ENCODE assay signal across 8 mouse cellular contexts in the genomic region with DNA sequence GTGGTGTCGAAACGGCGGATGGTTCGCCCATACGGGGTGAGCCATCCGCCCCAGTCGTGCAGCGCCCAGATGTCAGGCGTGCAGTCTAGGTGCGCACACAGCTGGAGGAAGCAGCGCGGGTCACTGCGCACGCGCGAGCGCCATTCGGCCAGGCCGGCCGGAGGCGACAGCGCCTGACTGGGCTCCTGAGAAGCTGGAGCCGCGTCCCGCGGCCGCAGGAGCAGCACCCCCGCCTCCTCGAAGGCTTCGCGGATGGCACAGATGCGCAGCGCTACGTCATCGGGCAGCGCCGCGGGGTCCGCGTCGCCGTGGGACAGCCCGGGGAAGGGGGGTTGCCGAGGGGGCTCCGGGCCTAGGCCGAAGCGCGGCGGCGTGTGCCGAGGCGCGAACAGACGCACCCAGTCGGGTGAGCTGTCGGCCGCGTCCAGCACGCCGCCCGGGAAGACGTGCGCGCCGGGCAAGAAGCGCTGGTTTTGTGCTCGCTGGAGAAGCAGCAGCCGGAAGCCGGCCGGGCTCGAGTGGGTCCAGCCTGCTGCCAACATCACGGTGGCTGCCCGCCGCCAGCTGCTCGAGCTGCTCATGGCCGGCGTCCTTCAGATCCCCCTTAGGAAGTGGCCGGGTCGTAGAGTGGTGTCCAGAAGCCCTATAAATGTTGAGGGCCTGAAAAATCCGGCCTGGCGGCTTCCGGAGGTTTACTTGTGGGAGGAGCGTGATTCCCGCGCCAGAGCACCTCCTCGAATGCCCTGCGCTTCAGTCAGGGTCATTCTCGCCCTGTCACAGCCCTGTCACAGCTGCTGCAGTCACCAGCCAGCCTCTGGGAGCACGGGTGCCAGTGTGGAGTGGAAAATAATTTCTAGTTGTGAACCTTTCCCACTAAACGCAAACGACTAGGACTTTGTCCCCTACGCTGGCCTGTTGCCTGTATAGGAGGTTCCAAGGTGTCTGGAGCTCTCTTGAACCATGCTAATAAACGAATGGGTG. TPM values are rescaled to one million over a fixed set of nuclear protein-coding genes. Genes with fewer than 3 reads are reported as not detected.
DNase-seq lines count a peak whose midpoint lies in the region; ATAC-seq lines count a peak whose summit lies in the region.

No protein-coding gene starts in this region.

- ATAC-seq in hindbrain, embryonic 13.5 days (ENCODE audit: low FRiP score) = peak; percentile 95

- peaks cover 10% of the 10 kb centered on the region for H3K36me3 ChIP-seq in hindbrain, embryonic 13.5 days

- H3K4me1 ChIP-seq in hindbrain, embryonic 13.5 days (replicated peaks) = peaks cover 17% of the 10 kb centered on the region

- under 1% methylated on average over 92 of the region's 93 CpGs for WGBS in hindbrain, embryonic 13.5 days

- peak overlapping the region; percentile 74 for H3K4me3 ChIP-seq in hindbrain, embryonic 13.5 days

- no peaks in the 10 kb centered on the region for H3K9me3 ChIP-seq in hindbrain, embryonic 13.5 days

- DNase-seq in Muller cell, postnatal 12 days (ENCODE audit: inconsistent ontology term) = peak; percentile 94
- DNase-seq in cerebellum, adult 9-11 months = peak; percentile 89
- peak; percentile 85 to 90 for DNase-seq in frontal cortex, postnatal 10 days (ENCODE audit: low spot score in 2 of 2)
- DNase-seq in layer of hippocampus, postnatal 25 days (ENCODE audit: extremely low spot score in 1 of 2, low spot score in 1 of 2) = peak; percentile 79 to 95
- DNase-seq in lung, postnatal 25 days (ENCODE audit: low spot score) = peak; percentile 83
- DNase-seq in retina, embryonic 14.5 days (ENCODE audit: low spot score) = peak; percentile 90
- peak; percentile 91 for DNase-seq in thymus, postnatal 4 days

- H3K9ac ChIP-seq in hindbrain, embryonic 13.5 days = peak overlapping the region; percentile 92

- no peaks in the 10 kb centered on the region for H3K27me3 ChIP-seq in hindbrain, embryonic 13.5 days

- peak overlapping the region; percentile 83 for H3K4me2 ChIP-seq in hindbrain, embryonic 13.5 days

- peak overlapping the region; percentile 96 for H3K27ac ChIP-seq in hindbrain, embryonic 13.5 days

RNA-seq across cellular contexts. Expression of gene Nudt19, which starts 0.6 kb away (rescaled TPM):
- polyA plus RNA-seq in hindbrain, embryonic 13.5 days (2015; fragmentation: Nextera tagmentation; extraction: Ambion mirVana) = 72.4 and 75.0 TPM in 2 replicates
- 10 to 100 TPM; 65.8 to 73.0 TPM for total RNA-seq in layer of hippocampus, postnatal 25 days (2021)

RNA-seq across cellular contexts. Expression of gene Tdrd12, which starts 18.0 kb away (rescaled TPM):
- 0.43 and 0.61 TPM in 2 replicates for polyA plus RNA-seq in hindbrain, embryonic 13.5 days (2015; fragmentation: Nextera tagmentation; extraction: Ambion mirVana)
- total RNA-seq in layer of hippocampus, postnatal 25 days (2021) = under 1 TPM; 0.39 to 0.89 TPM

RNA-seq across cellular contexts. Expression of gene Rgs9bp, which starts 29.9 kb away (rescaled TPM):
- 0.05 and 0.10 TPM in 2 replicates for polyA plus RNA-seq in hindbrain, embryonic 13.5 days (2015; fragmentation: Nextera tagmentation; extraction: Ambion mirVana)
- under 1 TPM; 0.30 to 0.31 TPM for total RNA-seq in layer of hippocampus, postnatal 25 days (2021)

RNA-seq across cellular contexts. Expression of gene Ankrd27, which starts 30.5 kb away (rescaled TPM):
- polyA plus RNA-seq in hindbrain, embryonic 13.5 days (2015; fragmentation: Nextera tagmentation; extraction: Ambion mirVana) = 18.5 and 19.2 TPM in 2 replicates
- total RNA-seq in layer of hippocampus, postnatal 25 days (2021) = 10 to 100 TPM; 31.6 to 40.0 TPM

Comparison
In these comparisons a context has a peak if more than half of its experiments do, and no peak if none do; other contexts are left out.
1. Peak in every context shown above with its lines: DNase-seq, ATAC-seq, H3K4me3 ChIP-seq and H3K27ac ChIP-seq.